Mouse (Mus musculus) telencephalon, adult 2 months (tissue): ENCODE data around the gene 4930556J24Rik.
"Not testable (repeated sequence)": the region's sequence is repeated elsewhere in the genome, so short reads cannot be mapped to it uniquely, and the experiment has no call there.

Experiments
- DNase-seq: peaks from one replicate; pipeline ENCODE4 v3.0.0-alpha.2; 2011; ENCODE audit warnings: low read depth, low spot score

Gene 4930556J24Rik

GRCm38 (mm10) chr11:3976678-3977077, at the start of gene 4930556J24Rik:
TSS of gene 4930556J24Rik (minus strand) at chr11:3976778.
- DNase-seq = no peak

GRCm38 (mm10) chr11:4023321-4023720, 46.7 kb upstream of the 4930556J24Rik start:
- DNase-seq = no peak

- not testable (repeated sequence) for DNase-seq
Observed at GRCm38 (mm10) chr11:4022111-4022510, 45.5 kb upstream of the 4930556J24Rik start.

DNA sequence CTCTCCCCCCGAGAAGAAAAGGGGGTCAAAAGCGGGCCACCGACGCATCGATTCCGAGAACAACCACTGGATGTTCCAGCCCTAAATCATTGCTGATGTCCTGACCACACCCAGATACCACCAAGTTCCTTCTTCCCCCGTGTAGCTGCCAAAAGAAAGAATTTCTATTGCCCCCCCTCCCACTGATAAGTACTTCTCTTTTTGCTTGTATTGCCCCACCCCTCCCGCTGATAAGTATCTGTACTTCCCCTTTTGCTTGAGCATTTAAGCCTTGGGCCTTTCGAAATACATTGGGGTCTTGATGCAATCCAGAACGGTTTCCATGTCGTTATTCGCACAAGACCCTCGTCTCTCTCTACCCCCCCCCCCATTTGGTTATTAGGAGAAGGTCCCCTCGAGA, 39.2 kb upstream of the 4930556J24Rik start:
- not testable (repeated sequence) for DNase-seq

DNA sequence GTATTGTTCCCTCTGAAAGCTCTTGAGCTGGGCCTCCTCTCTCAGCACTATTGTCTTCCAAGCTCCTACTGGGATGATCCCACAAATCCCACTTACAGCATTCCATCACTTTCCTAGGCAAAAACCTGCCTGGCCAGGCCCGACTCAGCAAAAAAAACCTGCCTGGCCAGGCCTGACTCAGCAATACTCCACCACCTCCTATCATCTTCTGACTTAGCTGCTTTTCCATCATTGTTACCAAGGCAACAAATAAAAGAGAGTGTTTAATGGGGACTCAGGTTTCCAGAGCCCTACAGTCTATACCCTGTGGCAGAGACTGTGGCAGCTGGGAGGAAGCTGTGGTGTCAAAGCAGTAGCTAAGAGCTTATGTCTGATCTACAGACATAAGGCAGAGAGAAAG, 36.0 kb upstream of the 4930556J24Rik start:
- no peak for DNase-seq

DNA sequence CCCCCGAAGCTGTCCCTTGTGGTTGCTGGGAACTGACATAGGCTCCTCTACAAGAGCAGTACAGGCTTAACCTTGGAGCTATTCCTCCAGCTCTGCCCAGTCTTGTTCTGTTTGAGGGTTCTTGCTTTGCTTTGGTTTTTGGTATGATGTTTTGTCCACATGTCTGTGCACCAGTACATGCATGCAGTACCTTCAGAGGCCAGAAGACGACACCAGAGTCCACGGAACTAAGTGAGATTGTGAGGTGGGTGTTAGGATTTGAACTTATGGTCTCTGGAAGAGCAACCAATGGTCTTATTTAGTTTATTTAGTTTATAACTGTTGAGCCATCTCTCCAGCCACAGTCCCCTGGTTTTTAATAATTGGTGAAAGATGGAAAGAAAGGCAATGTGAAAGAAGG, 29.9 kb upstream of the 4930556J24Rik start:
- no peak for DNase-seq

- DNase-seq = peak; percentile 29
Observed at GRCm38 (mm10) chr11:4005220-4005805, 28.7 kb upstream of the 4930556J24Rik start.

DNA sequence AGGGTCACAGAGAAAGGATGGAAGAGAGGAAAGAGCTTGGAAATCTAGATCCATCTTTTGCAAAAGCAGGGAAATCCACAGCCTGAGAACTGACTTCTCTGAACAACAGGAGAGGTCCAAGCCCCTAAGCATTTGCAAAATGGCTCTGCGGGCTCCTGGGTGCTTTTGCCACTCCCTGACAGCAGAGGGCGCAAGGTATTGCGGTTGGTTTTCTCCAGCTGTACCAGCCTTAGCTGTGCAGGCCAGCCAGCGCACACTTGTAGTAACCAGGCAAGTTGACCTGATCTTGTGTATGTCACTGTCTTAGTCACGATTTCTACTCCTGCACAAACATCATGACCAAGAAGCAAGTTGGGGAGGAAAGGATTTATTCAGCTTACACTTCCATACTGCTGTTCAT, 25.0 kb upstream of the 4930556J24Rik start:
- DNase-seq = no peak

DNA sequence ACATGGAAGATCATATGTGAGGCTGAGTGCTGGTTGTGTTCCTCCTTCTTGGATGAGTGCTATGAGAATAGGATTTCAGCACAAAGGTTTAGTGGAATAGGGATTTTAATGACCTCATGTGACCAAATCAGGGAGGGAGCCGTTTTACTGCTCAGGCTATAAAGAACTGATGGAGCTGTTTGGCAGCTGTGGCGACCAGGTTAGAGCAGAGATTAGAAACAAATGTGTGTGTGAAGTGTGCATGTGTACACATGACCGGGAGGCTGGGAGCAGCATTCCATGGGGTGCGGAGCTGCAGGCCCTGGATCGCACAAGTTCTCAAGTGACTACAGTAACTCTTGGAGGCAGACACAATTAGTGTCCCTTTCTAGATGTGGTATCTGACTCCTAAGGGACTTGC, 23.0 kb upstream of the 4930556J24Rik start:
- DNase-seq = no peak

DNA sequence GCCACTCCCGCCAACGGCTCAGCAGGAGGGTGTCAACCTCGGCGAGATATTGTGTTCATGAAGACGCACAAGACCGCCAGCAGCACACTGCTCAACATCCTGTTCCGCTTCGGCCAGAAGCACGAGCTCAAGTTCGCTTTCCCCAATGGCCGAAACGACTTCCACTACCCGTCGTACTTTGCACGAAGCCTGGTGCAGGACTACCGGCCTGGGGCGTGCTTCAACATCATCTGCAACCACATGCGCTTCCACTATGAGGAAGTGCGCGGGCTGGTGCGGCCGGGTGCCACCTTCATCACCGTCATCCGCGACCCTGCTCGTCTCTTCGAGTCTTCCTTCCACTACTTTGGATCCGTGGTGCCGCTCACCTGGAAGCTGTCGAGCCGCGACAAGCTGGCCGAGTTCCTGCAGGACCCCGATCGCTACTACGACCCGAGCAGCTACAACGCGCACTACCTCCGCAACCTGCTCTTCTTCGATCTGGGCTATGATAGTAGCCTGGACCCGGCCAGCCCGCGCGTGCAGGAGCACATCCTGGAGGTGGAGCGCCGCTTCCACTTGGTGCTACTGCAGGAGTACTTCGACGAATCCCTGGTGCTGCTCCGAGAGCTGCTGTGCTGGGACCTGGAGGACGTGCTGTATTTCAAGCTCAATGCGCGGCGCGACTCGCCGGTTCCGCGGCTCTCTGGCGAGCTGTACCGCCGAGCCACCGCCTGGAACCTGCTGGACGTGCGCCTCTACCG, 21.6 kb upstream of the 4930556J24Rik start:
- no peak for DNase-seq

DNA sequence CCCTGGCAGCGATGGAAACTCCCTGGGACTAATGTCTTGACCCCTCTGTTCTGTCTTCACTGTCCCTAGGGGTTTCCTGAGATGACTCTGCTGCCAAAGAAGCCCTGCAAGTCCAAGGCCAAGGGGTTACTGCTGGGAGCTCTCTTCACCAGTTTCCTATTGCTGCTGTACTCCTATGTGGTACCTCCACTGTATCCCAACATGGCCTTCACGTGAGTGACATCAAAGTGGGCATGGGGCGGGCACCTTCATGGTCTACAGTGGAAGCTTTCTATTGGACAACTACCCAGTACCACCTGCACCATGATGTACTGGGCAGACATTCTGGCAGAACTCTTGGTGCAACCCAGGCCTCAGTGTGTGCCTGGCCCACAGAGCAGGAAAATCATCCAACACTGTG, 20.3 kb upstream of the 4930556J24Rik start:
- no peak for DNase-seq

- DNase-seq = no peak
Observed at GRCm38 (mm10) chr11:3995511-3995910, 18.9 kb upstream of the 4930556J24Rik start.

DNA sequence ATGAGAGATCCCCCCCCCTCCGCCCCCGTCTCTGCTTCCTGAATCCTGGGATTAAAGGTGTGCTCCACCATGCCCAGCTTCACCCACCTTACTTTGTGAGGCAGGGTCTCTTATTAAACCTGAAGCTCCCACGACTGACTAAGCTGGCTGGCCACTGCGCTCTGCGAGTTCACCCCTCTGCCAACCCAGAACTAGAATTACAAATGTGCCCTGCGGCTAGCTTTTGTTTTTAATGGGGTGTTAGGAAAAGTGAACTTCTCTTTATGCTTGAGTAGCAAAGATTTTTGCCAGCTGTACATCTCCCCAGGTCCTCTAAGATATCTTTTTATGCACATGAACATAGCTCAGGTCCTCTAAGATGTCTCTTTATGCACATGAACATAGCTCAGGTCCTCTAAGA, 17.3 kb upstream of the 4930556J24Rik start:
- no peak for DNase-seq

- no peak for DNase-seq
Observed at GRCm38 (mm10) chr11:3993132-3993531, 16.6 kb upstream of the 4930556J24Rik start.

GRCm38 (mm10) chr11:3989748-3990147, 13.2 kb upstream of the 4930556J24Rik start:
- DNase-seq = no peak

- DNase-seq = no peak
Observed at GRCm38 (mm10) chr11:3983863-3984745, 7.5 kb upstream of the 4930556J24Rik start.

DNA sequence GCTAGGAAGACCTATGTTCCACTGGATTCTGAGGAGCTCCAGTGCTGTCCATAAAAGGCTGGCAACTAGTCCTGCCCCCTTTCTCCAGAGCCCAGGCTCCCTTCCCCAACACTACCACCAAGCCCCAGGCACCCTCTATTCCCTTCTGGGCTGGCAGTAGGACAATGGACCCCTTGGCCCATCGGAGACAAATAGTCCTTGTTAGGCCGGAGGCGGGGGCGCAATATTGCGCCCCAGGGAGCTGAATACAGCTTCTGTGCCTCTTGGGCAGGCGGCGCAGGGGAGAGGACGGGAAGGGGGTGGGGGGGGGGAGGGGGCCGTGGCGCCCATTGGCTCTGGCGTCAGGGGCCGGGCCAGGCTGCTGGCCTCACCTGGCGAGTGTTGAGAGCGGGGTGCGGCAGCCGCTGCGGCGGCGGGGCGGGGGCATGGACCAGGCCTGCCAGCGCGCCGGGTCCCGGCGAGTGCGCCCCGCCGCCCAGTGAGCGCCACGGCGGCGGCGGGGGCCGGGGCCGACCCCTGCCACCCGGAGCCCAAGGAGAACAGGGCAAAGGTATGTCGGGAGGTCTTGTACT, 6.8 kb upstream of the 4930556J24Rik start, which contains the start of gene Gal3st1:
Gal3st1 (plus strand) TSS at position 346 of the 572 bp plus-strand sequence.
- DNase-seq = peak; percentile 76

DNA sequence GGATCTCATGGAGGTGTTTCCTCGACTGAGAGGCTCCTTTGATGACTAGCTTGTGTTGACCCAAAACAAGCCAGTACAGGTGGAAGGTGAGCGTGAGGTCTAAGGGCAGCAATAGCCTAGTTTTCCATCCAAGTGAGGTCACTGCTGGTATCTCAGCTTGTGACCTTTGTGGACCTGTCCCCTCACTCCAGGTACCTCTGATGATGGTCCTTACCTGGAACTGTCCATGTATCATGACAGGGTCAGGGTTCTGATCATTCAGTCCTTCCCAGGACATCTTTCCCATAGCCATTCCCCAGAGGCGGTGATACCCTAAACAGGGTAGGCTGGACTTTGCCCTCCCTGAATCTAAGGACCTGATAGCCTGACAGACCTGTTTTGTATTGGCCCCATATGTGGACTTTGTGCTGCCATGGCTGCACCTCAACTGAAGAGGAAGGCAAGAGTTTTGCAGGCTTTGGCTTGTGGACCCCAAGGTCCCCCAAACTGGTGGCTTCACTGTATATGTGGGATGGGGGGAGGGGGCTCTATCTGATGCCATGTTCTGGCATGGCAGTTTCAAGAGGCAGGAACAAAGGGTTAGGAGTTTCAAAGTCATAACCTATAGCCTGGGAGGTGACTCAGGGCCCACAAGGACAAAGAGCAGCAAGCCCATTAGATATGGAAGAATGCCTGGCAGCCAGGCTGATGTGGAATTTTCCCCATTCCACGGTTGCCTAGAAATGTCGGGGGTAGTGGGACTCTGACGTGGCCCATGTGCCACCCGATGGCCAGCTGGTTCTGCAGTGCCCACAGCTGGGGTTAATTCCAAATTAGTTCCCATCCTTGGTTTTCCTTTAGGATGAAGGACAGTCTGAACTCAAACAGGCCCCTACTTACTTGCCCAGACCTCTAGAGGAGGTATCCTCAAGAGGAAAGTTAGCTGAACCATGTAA, 6.0 kb upstream of the 4930556J24Rik start:
- no peak for DNase-seq

GRCm38 (mm10) chr11:3981536-3981935, 5.0 kb upstream of the 4930556J24Rik start:
- no peak for DNase-seq

DNA sequence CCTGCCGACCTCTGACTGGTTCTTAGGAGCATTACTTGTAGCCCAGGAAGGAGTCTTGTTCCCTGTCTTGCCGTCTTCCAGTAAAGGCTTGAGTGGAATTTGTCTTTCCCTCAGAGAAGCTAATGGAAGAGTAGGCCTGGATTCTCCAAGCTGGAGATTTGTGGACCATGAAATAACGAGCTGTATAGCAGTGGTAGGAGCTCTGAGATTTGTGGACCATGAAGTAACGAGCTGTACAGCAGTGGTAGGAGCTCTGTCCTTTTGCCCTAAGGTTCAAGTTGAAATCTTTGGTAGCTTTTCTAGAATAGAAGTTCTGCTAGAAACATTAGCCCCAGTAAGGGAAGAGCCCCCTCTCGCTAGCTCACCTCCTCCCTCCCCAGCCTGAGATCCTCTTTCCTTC, 1.8 kb upstream of the 4930556J24Rik start:
- no peak for DNase-seq

DNA sequence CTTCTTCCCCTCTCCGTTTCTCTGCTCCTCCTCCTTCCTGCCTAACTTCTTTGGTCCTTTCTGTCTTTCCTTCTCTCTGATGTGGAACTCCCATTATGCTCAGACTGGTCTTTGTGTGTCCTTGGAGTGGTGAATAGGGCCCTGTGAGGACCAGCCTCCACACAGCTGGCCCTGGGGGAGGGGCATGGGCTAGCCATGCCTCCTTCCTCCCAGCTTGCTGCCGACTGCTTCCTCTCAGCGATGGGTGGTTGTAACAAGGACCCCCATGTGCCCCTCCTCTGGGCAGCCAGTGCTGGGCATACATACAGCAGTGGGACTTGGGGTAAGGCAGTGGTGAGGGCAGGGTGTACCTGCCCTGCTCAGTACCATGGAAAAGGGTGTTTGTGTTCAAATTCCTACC, 2.3 kb downstream of the 4930556J24Rik start:
- no peak for DNase-seq
